Mouse (Mus musculus): ENCODE measurements around the gene Mill2.

DNA sequence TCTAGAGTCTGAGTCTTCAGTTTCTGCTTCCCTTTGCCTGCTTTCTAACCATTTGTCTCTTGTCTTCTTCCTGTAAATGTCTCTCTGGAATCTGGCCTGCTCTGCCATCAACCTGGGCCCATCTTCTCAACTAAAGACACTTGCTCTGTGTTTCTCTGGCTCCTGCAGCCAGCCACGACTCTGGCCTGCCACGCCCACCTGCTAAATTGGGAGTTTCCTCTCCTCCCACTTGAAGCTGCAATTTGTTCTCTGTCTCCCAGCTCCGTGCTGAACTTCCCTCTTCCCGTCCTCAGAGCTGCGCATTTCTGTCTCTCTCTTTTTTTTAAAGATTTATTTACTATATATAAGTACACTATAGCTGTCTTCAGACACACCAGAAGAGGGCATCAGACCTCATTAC is 5.0 kb downstream of the Mill2 start:
- TF ChIP-seq CTCF (IDR thresholded peaks at IDR 0.05; ENCODE audit: control insufficient read depth, insufficient read depth, insufficient read length) (no peak), CEBPB (IDR thresholded peaks at IDR 0.05; ENCODE audit: low read depth) (no peak), MAX (IDR thresholded peaks at IDR 0.05) (no peak), MYOG (IDR thresholded peaks at IDR 0.05; ENCODE audit: control insufficient read depth, extremely low read depth, insufficient read length) (no peak), MYOD1 (IDR thresholded peaks at IDR 0.05; ENCODE audit: control insufficient read depth, insufficient read length, low read depth) (no peak), USF1 (IDR thresholded peaks at IDR 0.05; ENCODE audit: low read depth) (no peak)
